Mouse (Mus musculus): ENCODE data around the gene Mlxipl. TPM values are rescaled to one million over a fixed set of nuclear protein-coding genes. Genes with fewer than 3 reads are reported as not detected.
"Not testable (repeated sequence)": the region's sequence is repeated elsewhere in the genome, so short reads cannot be mapped to it uniquely, and the experiment has no call there.

Mlxipl gene
- polyA plus RNA-seq, 1 experiment from 2014 or later = 18.7 TPM

DNA sequence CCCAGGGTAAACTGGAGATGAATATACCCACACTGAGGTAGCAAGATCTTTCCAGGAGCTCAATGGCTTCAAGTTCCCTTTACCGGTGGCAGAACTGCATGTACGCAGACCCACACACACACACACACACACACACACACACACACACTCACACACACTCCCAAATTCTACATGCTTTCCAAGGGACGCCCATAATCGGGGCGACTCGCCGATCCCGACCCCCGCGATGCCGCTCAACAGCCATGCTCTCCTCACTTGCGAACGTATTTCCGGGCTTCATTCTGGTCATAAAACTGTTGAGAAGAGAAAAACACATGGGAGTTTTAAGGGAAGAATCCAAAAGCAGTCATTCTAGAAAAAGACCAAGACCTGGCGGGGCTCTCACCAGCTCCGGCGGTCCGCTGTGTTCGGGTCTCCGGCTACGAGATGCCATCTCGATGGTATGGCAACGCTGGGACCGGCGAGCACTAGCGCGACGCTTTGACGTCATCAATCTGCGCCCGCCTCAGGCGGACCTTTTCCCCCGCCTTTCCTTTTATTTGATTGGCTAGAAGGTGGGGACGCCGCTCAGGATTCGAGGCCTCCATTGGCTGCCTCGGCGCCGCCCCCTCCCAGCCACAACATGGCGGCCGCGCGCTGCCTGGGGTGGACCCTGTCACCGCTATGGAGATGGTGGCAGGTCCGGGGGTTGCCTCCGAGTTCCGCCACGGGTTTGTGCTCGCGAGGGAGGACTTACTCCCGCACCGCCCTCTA is 25.9 kb upstream of the Mlxipl start, which contains the start of gene Dnajc30:
Dnajc30 (plus strand) TSS at position 574 of the 753 bp plus-strand sequence.
- DNase-seq (ENCODE audit: low spot score) (peak; percentile 96), ATAC-seq (replicated peaks; ENCODE audit: low FRiP score) (peak; percentile 96)
- Histone ChIP-seq H3K9me3 (ENCODE audit: control insufficient read depth, low read length) (no peaks in the 10 kb centered on the region), H3K4me3 (ENCODE audit: low read depth, low read length) (peak within 1 kb of the TSS; percentile 76), H3K4me1 (replicated peaks; ENCODE audit: control insufficient read depth, insufficient read depth, low read length) (peaks cover 7% of the 10 kb centered on the region), H3K27ac (ENCODE audit: low read depth, low read length) (peak within 1 kb of the TSS; percentile 54; the same call in 1 of the 2 replicates), H3K9ac (ENCODE audit: low read depth, low read length) (peak within 1 kb of the TSS; percentile 85), H3K36me3 (ENCODE audit: control insufficient read depth, insufficient read depth, low read length) (peaks cover 34% of the 10 kb centered on the region), H3K27me3 (replicated peaks; ENCODE audit: control insufficient read depth, insufficient read depth, low read length) (no peaks in the 10 kb centered on the region), H3K4me2 (peak within 1 kb of the TSS; percentile 96)
- under 1% methylated on average over 52 of the region's 52 CpGs for WGBS

DNA sequence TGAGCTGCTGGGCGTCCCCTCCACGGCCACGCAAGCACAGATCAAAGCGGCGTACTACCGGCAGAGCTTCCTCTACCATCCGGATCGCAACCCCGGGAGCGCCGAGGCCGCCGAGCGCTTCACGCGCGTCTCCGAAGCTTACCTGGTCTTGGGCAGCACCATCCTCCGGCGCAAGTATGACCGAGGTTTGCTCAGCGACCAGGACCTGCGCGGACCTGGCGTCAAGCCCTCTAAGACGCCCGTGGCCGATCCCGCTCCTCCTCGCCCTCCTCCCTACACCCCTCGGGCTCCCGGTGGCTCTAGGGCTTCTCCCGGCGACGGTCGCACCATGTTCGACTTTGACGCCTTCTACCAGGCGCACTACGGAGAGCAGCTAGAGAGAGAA is 25.3 kb upstream of the Mlxipl start:
- under 1% methylated on average over 40 of the region's 40 CpGs for WGBS
- H3K4me1 ChIP-seq (replicated peaks; ENCODE audit: control insufficient read depth, insufficient read depth, low read length) = peaks cover 7% of the 10 kb centered on the region
- no peaks in the 10 kb centered on the region for H3K27me3 ChIP-seq (replicated peaks; ENCODE audit: control insufficient read depth, insufficient read depth, low read length)
- H3K9me3 ChIP-seq (ENCODE audit: control insufficient read depth, low read length) = no peaks in the 10 kb centered on the region
- peak overlapping the region; percentile 96 for H3K4me2 ChIP-seq
- DNase-seq (ENCODE audit: low spot score) = no peak
- ATAC-seq (replicated peaks; ENCODE audit: low FRiP score) = peak; percentile 55
- peak overlapping the region; percentile 54; the same call in 1 of the 2 replicates for H3K27ac ChIP-seq (ENCODE audit: low read depth, low read length)
- H3K9ac ChIP-seq (ENCODE audit: low read depth, low read length) = peak overlapping the region; percentile 85
- H3K4me3 ChIP-seq (ENCODE audit: low read depth, low read length) = peak overlapping the region; percentile 76
- H3K36me3 ChIP-seq (ENCODE audit: control insufficient read depth, insufficient read depth, low read length) = peaks cover 29% of the 10 kb centered on the region

DNA sequence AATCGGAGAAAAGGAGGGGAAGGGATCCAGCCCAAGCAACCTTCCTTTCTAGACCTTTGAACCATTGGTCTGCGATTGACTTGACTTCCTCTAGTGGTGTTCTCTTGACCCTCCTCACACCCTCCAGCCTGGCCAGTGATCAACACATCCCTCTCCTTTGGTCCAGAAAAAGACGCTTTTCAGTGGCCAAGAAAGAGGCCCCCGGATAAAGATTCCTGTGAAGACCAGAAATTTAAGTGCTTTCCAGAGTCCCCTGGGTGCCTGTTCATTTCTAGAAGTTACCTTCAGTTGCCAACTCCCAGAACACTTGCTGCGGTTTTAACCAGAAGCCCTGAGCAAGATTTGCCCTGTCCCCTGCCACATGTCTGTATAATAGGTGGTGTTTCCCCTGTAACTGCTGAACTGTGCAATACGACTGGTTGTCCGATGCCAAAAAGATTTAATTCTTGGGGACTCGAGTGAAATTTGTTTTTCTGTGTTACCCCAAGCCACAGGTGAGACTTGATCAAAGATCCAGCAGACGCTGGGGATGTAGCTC is 24.7 kb upstream of the Mlxipl start, which contains the start of gene Bud23:
Bud23 (minus strand) TSS at position 51 of the 538 bp plus-strand sequence.
- H3K36me3 ChIP-seq (ENCODE audit: control insufficient read depth, insufficient read depth, low read length) = peaks cover 24% of the 10 kb centered on the region
- 66% methylated on average over 9 of the region's 9 CpGs for WGBS

DNA sequence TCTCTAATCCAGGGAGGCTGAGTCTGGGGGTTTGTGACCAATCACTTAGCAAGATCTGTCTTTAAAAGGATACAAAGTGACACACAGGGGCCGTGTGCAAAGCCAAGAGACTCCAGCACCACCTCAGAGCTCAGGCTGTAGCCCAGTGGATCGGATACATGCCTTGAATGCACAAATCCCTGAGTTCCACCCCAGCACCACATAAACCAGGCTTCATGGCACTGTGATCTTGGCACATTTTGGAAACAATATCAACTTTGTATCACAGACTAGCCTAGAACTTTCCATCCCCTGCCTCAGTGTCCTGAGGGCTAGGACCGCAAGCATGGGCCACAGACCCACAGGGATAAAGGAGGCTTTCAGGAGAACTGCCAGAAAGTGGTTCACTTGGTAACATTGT is 23.7 kb upstream of the Mlxipl start:
- DNase-seq (ENCODE audit: low spot score) (no peak), ATAC-seq (replicated peaks; ENCODE audit: low FRiP score) (no peak)
- Histone ChIP-seq H3K9ac (ENCODE audit: low read depth, low read length) (no peak overlapping the region), H3K4me1 (replicated peaks; ENCODE audit: control insufficient read depth, insufficient read depth, low read length) (peaks cover 10% of the 10 kb centered on the region), H3K4me2 (peak overlapping the region; percentile 96), H3K36me3 (ENCODE audit: control insufficient read depth, insufficient read depth, low read length) (peaks cover 14% of the 10 kb centered on the region; the same call in 1 of the 2 replicates), H3K4me3 (ENCODE audit: low read depth, low read length) (0 out of 2 replicates have a peak overlapping the region, but pooled peaks have one; percentile 2), H3K27me3 (replicated peaks; ENCODE audit: control insufficient read depth, insufficient read depth, low read length) (no peaks in the 10 kb centered on the region), H3K27ac (ENCODE audit: low read depth, low read length) (no peak overlapping the region), H3K9me3 (ENCODE audit: control insufficient read depth, low read length) (no peaks in the 10 kb centered on the region)
- WGBS = 89% methylated on average over 3 of the region's 3 CpGs

More for the DNA sequence above, 24.7 kb upstream of the Mlxipl start, which contains the start of gene Bud23:
- DNase-seq (ENCODE audit: low spot score); H3K9me3 ChIP-seq (ENCODE audit: control insufficient read depth, low read length); H3K27me3 ChIP-seq (replicated peaks; ENCODE audit: control insufficient read depth, insufficient read depth, low read length); ATAC-seq (replicated peaks; ENCODE audit: low FRiP score); H3K4me1 ChIP-seq (replicated peaks; ENCODE audit: control insufficient read depth, insufficient read depth, low read length): not testable (repeated sequence)
- H3K27ac ChIP-seq (ENCODE audit: low read depth, low read length) = peak within 1 kb of the TSS; percentile 54; the same call in 1 of the 2 replicates
- H3K9ac ChIP-seq (ENCODE audit: low read depth, low read length) = peak within 1 kb of the TSS; percentile 85
- peak within 1 kb of the TSS; percentile 96 for H3K4me2 ChIP-seq
- H3K4me3 ChIP-seq (ENCODE audit: low read depth, low read length) = peak within 1 kb of the TSS; percentile 76

DNA sequence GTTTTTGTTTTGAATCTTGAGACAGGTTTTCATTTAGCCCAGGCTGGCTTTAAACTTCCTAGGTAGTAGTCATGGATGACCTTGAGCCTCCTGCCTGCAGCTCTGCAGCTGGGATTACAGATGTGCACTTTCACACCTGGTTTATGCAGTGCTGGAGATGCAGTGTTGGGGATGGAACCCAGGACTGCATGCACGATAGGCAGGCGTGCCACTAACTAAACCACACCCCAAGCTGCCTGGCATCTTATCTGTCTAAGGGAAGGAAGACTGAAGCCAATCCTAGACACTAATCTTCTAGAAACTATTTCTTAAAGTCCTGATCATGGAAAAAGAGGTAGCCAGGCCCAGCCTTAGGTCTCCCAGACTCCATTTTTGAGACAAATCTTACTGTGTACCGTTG is 19.2 kb upstream of the Mlxipl start:
- no peaks in the 10 kb centered on the region for H3K9me3 ChIP-seq (ENCODE audit: control insufficient read depth, low read length)
- H3K9ac ChIP-seq (ENCODE audit: low read depth, low read length) = no peak overlapping the region
- peaks cover 12% of the 10 kb centered on the region for H3K4me1 ChIP-seq (replicated peaks; ENCODE audit: control insufficient read depth, insufficient read depth, low read length)
- H3K4me2 ChIP-seq = no peak overlapping the region
- WGBS = 77% methylated on average over 3 of the region's 3 CpGs
- DNase-seq (ENCODE audit: low spot score) (no peak), ATAC-seq (replicated peaks; ENCODE audit: low FRiP score) (no peak)
- no peak overlapping the region for H3K27ac ChIP-seq (ENCODE audit: low read depth, low read length)
- no peaks in the 10 kb centered on the region for H3K27me3 ChIP-seq (replicated peaks; ENCODE audit: control insufficient read depth, insufficient read depth, low read length)
- no peak overlapping the region for H3K4me3 ChIP-seq (ENCODE audit: low read depth, low read length)
- H3K36me3 ChIP-seq (ENCODE audit: control insufficient read depth, insufficient read depth, low read length) = peaks cover 6% of the 10 kb centered on the region; the same call in 1 of the 2 replicates

DNA sequence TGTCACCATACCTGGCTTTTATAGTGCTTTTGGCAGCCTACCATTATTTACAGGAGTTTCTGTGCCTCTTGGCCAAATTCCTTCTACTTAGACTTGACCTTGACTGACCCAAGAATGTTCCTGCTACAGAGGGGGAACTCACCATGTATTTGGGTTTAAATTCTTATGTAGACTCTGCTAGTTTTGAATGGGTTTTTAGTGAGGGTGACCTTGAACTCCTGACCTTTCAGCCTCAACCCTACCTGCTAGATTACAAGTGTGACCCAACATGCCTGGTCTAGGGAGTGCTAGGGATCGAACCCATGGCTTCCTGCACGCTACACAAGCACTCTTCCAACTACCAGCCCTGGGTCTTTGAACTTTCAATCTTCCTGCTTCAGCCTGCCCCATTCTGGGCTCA is 17.6 kb upstream of the Mlxipl start:
- no peak for DNase-seq (ENCODE audit: low spot score)
- no peak overlapping the region for H3K27ac ChIP-seq (ENCODE audit: low read depth, low read length)
- 82% methylated on average over 2 of the region's 2 CpGs for WGBS
- H3K4me2 ChIP-seq = no peak overlapping the region
- no peaks in the 10 kb centered on the region for H3K36me3 ChIP-seq (ENCODE audit: control insufficient read depth, insufficient read depth, low read length)
- peaks cover 13% of the 10 kb centered on the region for H3K4me1 ChIP-seq (replicated peaks; ENCODE audit: control insufficient read depth, insufficient read depth, low read length)
- H3K4me3 ChIP-seq (ENCODE audit: low read depth, low read length) = no peak overlapping the region
- no peak for ATAC-seq (replicated peaks; ENCODE audit: low FRiP score)
- H3K9me3 ChIP-seq (ENCODE audit: control insufficient read depth, low read length) = no peaks in the 10 kb centered on the region
- no peaks in the 10 kb centered on the region for H3K27me3 ChIP-seq (replicated peaks; ENCODE audit: control insufficient read depth, insufficient read depth, low read length)
- H3K9ac ChIP-seq (ENCODE audit: low read depth, low read length) = no peak overlapping the region

DNA sequence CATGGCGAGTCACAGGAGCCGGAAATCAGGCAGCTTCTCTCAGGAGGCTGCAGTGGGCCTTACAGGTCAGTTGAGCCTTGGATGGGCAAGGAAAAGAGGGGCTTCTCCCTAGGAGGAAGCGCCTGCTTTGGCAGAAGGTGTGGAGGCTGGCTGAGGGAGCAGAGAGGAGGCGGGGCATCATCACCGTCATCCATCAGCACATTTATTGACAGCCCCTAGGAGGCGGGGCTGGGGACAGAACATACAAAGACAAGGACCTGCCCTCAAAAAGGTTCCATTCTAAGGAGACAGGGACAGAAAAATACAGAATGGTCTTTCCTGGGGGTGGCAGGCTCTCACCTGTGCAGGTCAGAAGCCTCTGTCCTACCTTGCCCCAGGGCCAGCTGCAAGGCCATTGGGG is 17.0 kb upstream of the Mlxipl start:
- 52% methylated on average over 6 of the region's 6 CpGs for WGBS
- H3K4me3 ChIP-seq (ENCODE audit: low read depth, low read length) = no peak overlapping the region
- H3K4me2 ChIP-seq = no peak overlapping the region

DNA sequence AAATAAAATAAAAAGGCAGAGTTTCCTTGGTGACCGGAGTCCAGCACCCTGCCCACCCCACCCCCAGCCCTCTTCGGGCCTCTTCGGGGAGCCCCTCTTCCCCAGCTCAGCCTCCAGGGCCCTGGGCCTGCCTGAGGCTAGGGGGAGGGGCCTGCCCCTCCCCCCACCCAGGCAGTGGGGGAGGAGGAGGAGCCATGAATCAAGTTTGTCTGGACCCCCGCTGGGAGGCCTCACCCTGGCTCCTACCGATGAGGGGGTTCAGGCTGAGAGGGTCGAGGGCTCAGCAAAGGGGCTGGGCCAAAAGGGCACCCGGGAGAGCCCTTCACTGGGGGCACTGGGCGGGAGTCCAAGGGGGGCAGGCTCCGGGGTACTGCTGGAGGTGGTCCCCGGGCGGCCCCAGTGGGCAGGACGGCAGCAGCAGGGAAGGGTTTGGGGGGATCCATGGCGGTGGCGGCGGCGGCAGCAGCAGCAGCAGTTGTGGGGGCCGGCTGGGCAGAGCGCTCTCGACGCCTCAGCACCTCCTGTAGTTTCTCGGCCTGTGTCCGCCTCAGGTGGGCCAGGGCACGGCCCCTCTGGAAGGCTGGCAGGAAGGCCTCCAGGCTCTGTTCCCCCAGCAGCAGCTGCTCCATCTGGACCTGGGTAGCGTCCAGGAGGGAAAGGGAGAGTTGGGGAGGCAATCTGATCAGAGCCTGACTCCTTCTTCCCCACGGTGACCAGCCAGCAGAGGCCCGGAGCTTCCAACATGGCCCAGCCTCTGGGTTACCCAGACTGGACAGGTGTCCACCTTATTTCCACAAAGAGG is 16.1 kb upstream of the Mlxipl start:
- H3K9ac ChIP-seq (ENCODE audit: low read depth, low read length) = peak overlapping the region; percentile 32
- no peak overlapping the region for H3K4me3 ChIP-seq (ENCODE audit: low read depth, low read length)
- no peak for ATAC-seq (replicated peaks; ENCODE audit: low FRiP score)
- H3K36me3 ChIP-seq (ENCODE audit: control insufficient read depth, insufficient read depth, low read length) = no peaks in the 10 kb centered on the region
- WGBS = 44% methylated on average over 26 of the region's 26 CpGs
- H3K9me3 ChIP-seq (ENCODE audit: control insufficient read depth, low read length) = no peaks in the 10 kb centered on the region
- DNase-seq (ENCODE audit: low spot score) = no peak
- peak overlapping the region; percentile 40 for H3K4me2 ChIP-seq
- no peaks in the 10 kb centered on the region for H3K27me3 ChIP-seq (replicated peaks; ENCODE audit: control insufficient read depth, insufficient read depth, low read length)
- no peak overlapping the region for H3K27ac ChIP-seq (ENCODE audit: low read depth, low read length)
- peaks cover 18% of the 10 kb centered on the region for H3K4me1 ChIP-seq (replicated peaks; ENCODE audit: control insufficient read depth, insufficient read depth, low read length)

More for the DNA sequence above, 17.0 kb upstream of the Mlxipl start:
- no peaks in the 10 kb centered on the region for H3K27me3 ChIP-seq (replicated peaks; ENCODE audit: control insufficient read depth, insufficient read depth, low read length)
- H3K9me3 ChIP-seq (ENCODE audit: control insufficient read depth, low read length) = no peaks in the 10 kb centered on the region
- DNase-seq (ENCODE audit: low spot score) = no peak
- no peaks in the 10 kb centered on the region for H3K36me3 ChIP-seq (ENCODE audit: control insufficient read depth, insufficient read depth, low read length)
- no peak overlapping the region for H3K9ac ChIP-seq (ENCODE audit: low read depth, low read length)
- ATAC-seq (replicated peaks; ENCODE audit: low FRiP score) = no peak
- peaks cover 16% of the 10 kb centered on the region for H3K4me1 ChIP-seq (replicated peaks; ENCODE audit: control insufficient read depth, insufficient read depth, low read length)
- no peak overlapping the region for H3K27ac ChIP-seq (ENCODE audit: low read depth, low read length)
